Mouse (Mus musculus) liver, embryonic 14.5 days (tissue): ENCODE measurements around the gene Zfand2a. TPM values are rescaled to one million over a fixed set of nuclear protein-coding genes. Genes with fewer than 3 reads are reported as not detected.
A peak's percentile ranks its signal among the peaks of the same experiment; 100 is the strongest.

ENCODE experiments used
- ATAC-seq: fragments of 200-750 bp; cut with Nextera tagmentation; 2 replicates; pipeline ENCODE4 v1.8.0; 2017; ENCODE audit warnings: moderate number of reproducible peaks, mild to moderate bottlenecking, moderate library complexity; ENCODE audit not compliant: insufficient read depth
- DNase-seq, 3 experiments: peaks; one replicate each; pipeline ENCODE4 v3.0.0-alpha.2; 2012 to 2013; ENCODE audit warnings: low read depth in 3 of 3, low spot score in 3 of 3
- H3K27ac ChIP-seq: fragments of 300-500 bp; sonication (generic); 2 replicates; pipeline ENCODE4 v1.5.1; 2014; ENCODE audit warnings: moderate library complexity, mild to moderate bottlenecking, control low read depth, inconsistent platforms
- H3K27me3 ChIP-seq: fragments of 300-500 bp; sonication (generic); 2 replicates; pipeline ENCODE4 v1.6.1; 2014; ENCODE audit warnings: mild to moderate bottlenecking, low read length, moderate library complexity; ENCODE audit not compliant: control insufficient read depth, insufficient read depth
- H3K36me3 ChIP-seq: fragments of 300-500 bp; sonication (generic); replicated peaks from 2 replicates; pipeline ENCODE4 v1.6.1; 2014; ENCODE audit warnings: low read depth; ENCODE audit not compliant: control insufficient read depth, insufficient read depth
- H3K4me1 ChIP-seq, 2 experiments: fragments of 200-500 bp in 1 of 2; fragments of 300-500 bp in 1 of 2; sonication (generic) in 1 of 2; replicated peaks; 2 replicates each; pipeline ENCODE4 v1.6.1; 2012 to 2014; ENCODE audit warnings: antibody characterized with exemption in 1 of 2, inconsistent platforms in 1 of 2, low read length in 1 of 2; ENCODE audit not compliant: control insufficient read depth in 2 of 2, insufficient read depth in 2 of 2
- H3K4me2 ChIP-seq: fragments of 300-500 bp; sonication (generic); 2 replicates; pipeline ENCODE4 v1.6.1; 2014; ENCODE audit warnings: low read depth, mild to moderate bottlenecking, control low read depth, moderate library complexity
- H3K4me3 ChIP-seq, 2 experiments: fragments of 200-500 bp in 1 of 2; fragments of 300-500 bp in 1 of 2; sonication (generic) in 1 of 2; 2 replicates each; pipeline ENCODE4 v1.5.1; 2012 to 2014; ENCODE audit warnings: low read depth in 2 of 2, low read length in 2 of 2, mild to moderate bottlenecking in 2 of 2, control low read depth in 1 of 2, inconsistent platforms in 1 of 2, moderate library complexity in 1 of 2; ENCODE audit not compliant: insufficient read depth in 1 of 2
- H3K9ac ChIP-seq: fragments of 300-500 bp; sonication (generic); replicated peaks from 2 replicates; pipeline ENCODE4 v1.6.1; 2014; ENCODE audit warnings: mild to moderate bottlenecking, control low read depth, moderate library complexity
- H3K9me3 ChIP-seq: fragments of 300-500 bp; sonication (generic); 2 replicates; pipeline ENCODE4 v1.6.1; 2016; ENCODE audit warnings: low read length, mixed read lengths; ENCODE audit not compliant: control insufficient read depth
- CTCF ChIP-seq: IDR thresholded peaks from 2 replicates; pipeline ENCODE4 v1.5.1; 2016; ENCODE audit warnings: antibody characterized with exemption, low read depth, control low read depth
- EP300 ChIP-seq: IDR thresholded peaks from 2 replicates; pipeline ENCODE4 v1.6.1; 2016; ENCODE audit warnings: antibody characterized with exemption, low read depth
- WGBS: fragments of 180-500 bp; shearing (Covaris S2); extraction: QIAGEN DNeasy Blood & Tissue Kit; methylation state at CpG from one replicate; pipeline ENCODE4 v1.1.7; 2014; ENCODE audit not compliant: insufficient replicate concordance; 5-methylcytosine and 5-hydroxymethylcytosine counted together
- polyA plus RNA-seq, 2 experiments: library from polyadenylated mRNA; depleted of rRNA in 1 of 2; stranded (reverse) in 1 of 2; unstranded in 1 of 2; fragments of >200 nt; fragmentation: Nextera tagmentation in 1 of 2; extraction: Ambion mirVana in 1 of 2; gene quantifications; 2 replicates each; pipeline versions ENCODE4 v1.2.1 to v1.2.3; 2012 to 2014

Zfand2a gene
- polyA plus RNA-seq, 2 experiments = 1.4 to 3.2 TPM

- ATAC-seq (no peak), DNase-seq (no peak)
- 75% methylated on average over 8 of the region's 8 CpGs for WGBS
Measured at GRCm38 (mm10) chr5:139434940-139435339, 49.4 kb downstream of the Zfand2a start.

GRCm38 (mm10) chr5:139433842-139434568 lies 50.3 kb downstream of the Zfand2a start:
- TF ChIP-seq CTCF = no peak
- TF ChIP-seq EP300 = no peak
- Histone ChIP-seq H3K27me3 (no peaks in the 10 kb centered on the region), H3K36me3 (no peaks in the 10 kb centered on the region), H3K9ac (no peak overlapping the region), H3K4me3 (no peak overlapping the region), H3K4me1 (no peaks in the 10 kb centered on the region), H3K4me2 (no peak overlapping the region), H3K9me3 (no peaks in the 10 kb centered on the region), H3K27ac (no peak overlapping the region)
- WGBS = 56% methylated on average over 9 of the region's 9 CpGs
- 0 out of 2 replicates have a peak, but pooled peaks have one; percentile 5 for ATAC-seq
- no peak for DNase-seq

More at GRCm38 (mm10) chr5:139434940-139435339, 49.4 kb downstream of the Zfand2a start:
- Histone ChIP-seq H3K9me3 (no peaks in the 10 kb centered on the region), H3K36me3 (no peaks in the 10 kb centered on the region), H3K4me2 (no peak overlapping the region), H3K4me1 (no peaks in the 10 kb centered on the region), H3K9ac (no peak overlapping the region), H3K27ac (no peak overlapping the region), H3K4me3 (no peak overlapping the region), H3K27me3 (no peaks in the 10 kb centered on the region)
- TF ChIP-seq CTCF (no peak), EP300 (no peak)

DNA sequence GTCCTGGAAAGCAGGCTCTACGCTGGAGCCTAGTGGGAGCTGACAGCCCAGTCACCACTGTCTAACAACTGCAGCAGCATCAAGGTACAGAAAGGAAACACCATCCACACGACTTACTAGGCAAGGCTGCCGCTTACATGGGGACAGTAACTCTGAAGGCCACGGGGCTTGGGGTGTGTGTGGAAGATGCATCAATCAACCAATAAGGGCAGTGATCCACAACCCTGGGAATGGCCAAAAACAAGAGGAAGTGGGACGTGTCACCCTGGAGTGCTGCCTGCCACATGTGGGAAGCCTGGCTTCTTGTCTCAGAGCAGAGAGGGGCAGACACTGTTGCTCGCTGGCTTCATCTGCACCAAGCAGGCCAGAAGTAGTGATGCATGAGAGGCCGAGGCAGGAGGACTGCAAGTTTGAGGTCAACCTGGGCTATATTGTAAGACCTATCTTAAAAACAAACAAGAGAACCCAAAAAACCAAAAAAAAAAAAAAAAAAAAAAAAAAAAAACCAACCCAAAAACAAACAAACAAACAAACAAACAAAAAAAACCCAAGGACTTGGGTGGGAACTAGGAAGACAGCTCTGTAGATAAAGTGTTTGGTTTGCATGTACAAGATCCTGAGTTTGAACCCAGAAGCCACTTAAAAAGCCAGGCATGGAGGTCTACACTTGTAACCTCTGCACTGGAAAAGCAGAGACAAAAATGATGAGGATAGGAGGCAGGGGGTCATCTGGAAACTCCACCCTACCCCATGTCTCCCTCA lies 51.4 kb downstream of the Zfand2a start:
- ATAC-seq (no peak), DNase-seq (no peak)
- Histone ChIP-seq H3K4me1 (no peaks in the 10 kb centered on the region), H3K27me3 (no peaks in the 10 kb centered on the region), H3K9ac (no peak overlapping the region), H3K4me2 (no peak overlapping the region), H3K36me3 (no peaks in the 10 kb centered on the region), H3K27ac (no peak overlapping the region), H3K4me3 (no peak overlapping the region), H3K9me3 (no peaks in the 10 kb centered on the region)
- 64% methylated on average over 7 of the region's 7 CpGs for WGBS
- TF ChIP-seq EP300 = no peak
- no peak for TF ChIP-seq CTCF

GRCm38 (mm10) chr5:139432333-139432732 lies 52.0 kb downstream of the Zfand2a start:
- H3K4me3 ChIP-seq = no peak overlapping the region
- H3K9ac ChIP-seq = no peak overlapping the region
- WGBS = 72% methylated on average over 6 of the region's 6 CpGs
- TF ChIP-seq CTCF (no peak), EP300 (no peak)
- no peaks in the 10 kb centered on the region for H3K4me1 ChIP-seq
- no peak for DNase-seq
- no peaks in the 10 kb centered on the region for H3K9me3 ChIP-seq
- ATAC-seq = no peak
- no peaks in the 10 kb centered on the region for H3K27me3 ChIP-seq
- H3K4me2 ChIP-seq = no peak overlapping the region
- H3K27ac ChIP-seq = no peak overlapping the region
- H3K36me3 ChIP-seq = no peaks in the 10 kb centered on the region

DNA sequence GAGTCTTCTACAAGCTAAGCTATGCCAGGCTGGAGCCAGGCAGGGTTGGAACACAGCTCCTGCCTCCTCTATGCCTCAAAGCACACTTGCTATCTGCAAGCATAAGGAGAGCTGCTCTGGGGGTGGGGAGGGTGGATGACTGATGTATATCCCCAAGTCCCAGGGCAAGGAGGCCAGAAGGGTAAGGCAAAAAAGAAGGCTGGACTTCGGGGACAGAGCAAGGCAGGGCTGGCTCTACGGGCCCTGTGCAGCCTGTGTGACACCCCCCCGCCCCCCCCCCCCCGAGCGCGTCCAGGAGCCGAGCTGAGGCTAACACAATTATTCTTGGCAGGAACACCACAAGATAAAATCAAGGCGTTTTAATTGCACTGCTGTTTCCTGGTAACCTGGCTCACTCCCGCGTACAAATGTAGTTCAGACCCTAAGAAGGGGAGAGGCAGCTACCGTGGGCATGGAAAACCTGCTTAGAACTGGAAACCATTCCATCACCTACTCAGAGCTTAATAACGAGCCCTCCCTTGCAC lies 54.5 kb downstream of the Zfand2a start:
- Histone ChIP-seq H3K27ac (no peak overlapping the region), H3K9me3 (no peaks in the 10 kb centered on the region), H3K36me3 (no peaks in the 10 kb centered on the region), H3K4me1 (no peaks in the 10 kb centered on the region), H3K4me3 (no peak overlapping the region), H3K27me3 (no peaks in the 10 kb centered on the region), H3K9ac (no peak overlapping the region), H3K4me2 (no peak overlapping the region)
- ATAC-seq (no peak), DNase-seq (no peak)
- 49% methylated on average over 12 of the region's 12 CpGs for WGBS
- TF ChIP-seq CTCF (no peak), EP300 (no peak)
